Mouse (Mus musculus): ENCODE data around the gene Fsd1. TPM values are rescaled to one million over a fixed set of nuclear protein-coding genes. Genes with fewer than 3 reads are reported as not detected.

Fsd1 gene
- polyA plus RNA-seq, 1 experiment from 2014 or later: 21.6 TPM

GRCm38 (mm10) chr17:56024476-56024875, 38.2 kb downstream of the Fsd1 start:
- H3K9me3 ChIP-seq (ENCODE audit: low read length): no peaks in the 10 kb centered on the region
- 58% methylated on average over 2 of the region's 2 CpGs for WGBS

DNA sequence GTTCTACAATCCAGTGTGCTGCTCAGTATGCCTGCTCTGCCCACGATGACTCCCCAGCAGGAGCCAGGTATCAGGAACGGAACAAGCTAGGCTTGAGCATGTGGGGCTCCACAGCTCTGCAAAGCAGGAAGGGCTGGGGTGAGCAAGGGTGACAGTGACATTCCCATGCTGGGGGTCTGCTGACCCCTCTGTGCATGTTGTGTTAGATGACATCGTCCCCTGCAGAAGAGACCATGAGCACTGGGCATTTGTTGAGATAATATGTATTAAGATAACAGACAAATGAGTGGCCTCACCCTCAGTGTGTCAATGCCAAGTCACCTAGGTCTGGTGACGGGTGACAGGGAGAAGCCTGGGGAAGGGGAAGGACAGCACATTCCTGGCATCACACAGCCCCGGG, 38.6 kb downstream of the Fsd1 start:
- Histone ChIP-seq H3K4me2 (replicated peaks; ENCODE audit: low read depth, low read length) (no peak overlapping the region), H3K27me3 (ENCODE audit: insufficient read depth, low read length) (no peaks in the 10 kb centered on the region), H3K36me3 (ENCODE audit: insufficient read depth, low read length) (peaks cover 10% of the 10 kb centered on the region; the same call in 1 of the 2 replicates), H3K4me3 (ENCODE audit: low read length) (no peak overlapping the region), H3K9ac (replicated peaks; ENCODE audit: low read length) (no peak overlapping the region), H3K4me1 (ENCODE audit: insufficient read depth, low read length) (peaks cover 32% of the 10 kb centered on the region; the same call in 1 of the 2 replicates), H3K9me3 (ENCODE audit: low read length) (no peaks in the 10 kb centered on the region), H3K27ac (ENCODE audit: low read length) (no peak overlapping the region)
- ATAC-seq (ENCODE audit: low FRiP score, low TSS enrichment): no peak
- WGBS: 70% methylated on average over 5 of the region's 5 CpGs

More at GRCm38 (mm10) chr17:56024476-56024875, 38.2 kb downstream of the Fsd1 start:
- Histone ChIP-seq H3K4me1 (ENCODE audit: insufficient read depth, low read length) (peaks cover 32% of the 10 kb centered on the region; the same call in 1 of the 2 replicates), H3K36me3 (ENCODE audit: insufficient read depth, low read length) (peaks cover 14% of the 10 kb centered on the region; the same call in 1 of the 2 replicates), H3K9ac (replicated peaks; ENCODE audit: low read length) (no peak overlapping the region), H3K4me3 (ENCODE audit: low read length) (no peak overlapping the region), H3K27me3 (ENCODE audit: insufficient read depth, low read length) (no peaks in the 10 kb centered on the region), H3K27ac (ENCODE audit: low read length) (no peak overlapping the region), H3K4me2 (replicated peaks; ENCODE audit: low read depth, low read length) (no peak overlapping the region)
- ATAC-seq (ENCODE audit: low FRiP score, low TSS enrichment): no peak

DNA sequence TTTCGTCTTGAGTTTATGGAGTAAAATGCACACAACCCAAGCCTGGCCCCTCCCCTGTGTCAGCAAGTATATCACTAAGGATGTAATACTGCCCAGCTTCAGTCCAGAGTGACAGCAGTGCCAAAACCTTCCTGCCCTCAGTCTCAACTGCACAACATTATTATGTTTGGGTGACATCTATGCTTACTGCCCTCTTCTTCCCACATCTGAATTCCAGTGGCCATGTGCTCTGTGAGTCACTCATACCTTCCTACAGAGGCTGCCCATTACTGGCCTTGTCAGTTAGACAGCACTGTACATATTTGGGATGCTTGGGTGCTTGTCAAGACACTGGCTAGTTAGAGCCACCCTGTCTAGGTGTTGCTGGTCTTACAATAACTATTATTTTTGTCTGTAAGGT, 40.0 kb downstream of the Fsd1 start:
- H3K9me3 ChIP-seq (ENCODE audit: low read length): no peaks in the 10 kb centered on the region
- H3K4me1 ChIP-seq (ENCODE audit: insufficient read depth, low read length): peaks cover 43% of the 10 kb centered on the region
- no peaks in the 10 kb centered on the region for H3K27me3 ChIP-seq (ENCODE audit: insufficient read depth, low read length)
- no peak overlapping the region for H3K9ac ChIP-seq (replicated peaks; ENCODE audit: low read length)
- WGBS: 67% methylated on average over 1 of the region's 1 CpGs
- H3K4me3 ChIP-seq (ENCODE audit: low read length): no peak overlapping the region
- H3K27ac ChIP-seq (ENCODE audit: low read length): no peak overlapping the region
- no peak for ATAC-seq (ENCODE audit: low FRiP score, low TSS enrichment)
- peaks cover 6% of the 10 kb centered on the region; the same call in 1 of the 2 replicates for H3K36me3 ChIP-seq (ENCODE audit: insufficient read depth, low read length)
- no peak overlapping the region for H3K4me2 ChIP-seq (replicated peaks; ENCODE audit: low read depth, low read length)

DNA sequence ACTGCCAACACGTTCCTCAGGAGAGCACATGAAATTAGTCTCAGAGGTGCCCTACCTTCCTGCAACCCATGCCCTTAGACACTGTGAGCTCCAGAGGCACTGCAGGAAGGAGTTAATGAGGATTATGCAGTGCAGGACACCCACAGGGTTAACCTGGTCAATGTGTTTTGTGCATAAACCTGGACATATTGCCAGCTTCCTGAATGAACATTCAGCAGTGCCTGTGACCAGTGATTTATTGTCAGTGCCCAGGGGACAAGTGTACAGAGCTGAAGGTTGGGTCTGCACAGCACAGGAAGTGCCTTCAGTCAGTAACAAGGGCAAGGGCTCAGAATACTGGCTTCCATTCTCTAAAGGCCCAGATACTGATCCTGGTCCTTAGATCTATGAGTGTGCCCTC, 40.6 kb downstream of the Fsd1 start:
- Histone ChIP-seq H3K27ac (ENCODE audit: low read length) (no peak overlapping the region), H3K4me1 (ENCODE audit: insufficient read depth, low read length) (peaks cover 48% of the 10 kb centered on the region), H3K9ac (replicated peaks; ENCODE audit: low read length) (no peak overlapping the region), H3K36me3 (ENCODE audit: insufficient read depth, low read length) (peaks cover 6% of the 10 kb centered on the region; the same call in 1 of the 2 replicates), H3K9me3 (ENCODE audit: low read length) (no peaks in the 10 kb centered on the region), H3K4me2 (replicated peaks; ENCODE audit: low read depth, low read length) (no peak overlapping the region), H3K4me3 (ENCODE audit: low read length) (no peak overlapping the region), H3K27me3 (ENCODE audit: insufficient read depth, low read length) (no peaks in the 10 kb centered on the region)
- 64% methylated on average over 1 of the region's 1 CpGs for WGBS
- no peak for ATAC-seq (ENCODE audit: low FRiP score, low TSS enrichment)

- Histone ChIP-seq H3K9ac (replicated peaks; ENCODE audit: low read length) (no peak overlapping the region), H3K27me3 (ENCODE audit: insufficient read depth, low read length) (no peaks in the 10 kb centered on the region), H3K4me2 (replicated peaks; ENCODE audit: low read depth, low read length) (no peak overlapping the region), H3K4me3 (ENCODE audit: low read length) (no peak overlapping the region), H3K27ac (ENCODE audit: low read length) (no peak overlapping the region), H3K4me1 (ENCODE audit: insufficient read depth, low read length) (peaks cover 51% of the 10 kb centered on the region), H3K9me3 (ENCODE audit: low read length) (no peaks in the 10 kb centered on the region), H3K36me3 (ENCODE audit: insufficient read depth, low read length) (peaks cover 6% of the 10 kb centered on the region; the same call in 1 of the 2 replicates)
- 84% methylated on average over 5 of the region's 5 CpGs for WGBS
- ATAC-seq (ENCODE audit: low FRiP score, low TSS enrichment): no peak
These were observed 41.6 kb downstream of the Fsd1 start for GRCm38 (mm10) chr17:56027801-56028441.

DNA sequence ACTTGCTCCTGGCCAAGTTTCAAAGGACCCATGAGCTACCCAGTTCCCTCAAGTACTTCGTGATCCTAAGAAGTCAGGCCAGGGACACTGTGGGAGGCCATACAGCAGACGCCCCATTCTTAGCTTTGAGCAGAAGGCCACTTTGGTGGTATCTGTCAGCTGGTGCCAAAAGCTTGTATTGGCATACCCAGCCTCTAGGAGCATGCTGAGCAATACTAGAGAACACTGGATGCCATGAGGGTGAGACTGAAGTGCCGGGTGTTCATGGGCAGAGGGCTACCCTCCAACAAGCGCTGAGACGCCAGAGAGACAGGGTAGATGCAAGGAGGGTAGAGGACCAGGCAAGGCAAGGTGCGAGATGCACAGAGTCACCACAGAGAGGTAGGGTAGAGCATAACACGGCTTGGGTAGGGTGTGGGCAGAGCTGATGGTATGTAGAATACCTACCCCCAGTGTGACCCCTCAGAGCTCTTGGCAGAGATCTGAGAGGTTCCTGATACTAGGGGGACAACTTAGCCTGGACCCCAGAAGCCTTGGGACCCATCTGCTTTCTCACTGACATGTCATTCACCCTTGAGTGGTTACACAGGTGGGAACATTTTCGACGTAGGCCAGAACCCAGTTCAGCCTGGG, 44.0 kb downstream of the Fsd1 start:
- no peaks in the 10 kb centered on the region for H3K9me3 ChIP-seq (ENCODE audit: low read length)
- no peak overlapping the region for H3K4me2 ChIP-seq (replicated peaks; ENCODE audit: low read depth, low read length)
- no peak overlapping the region for H3K4me3 ChIP-seq (ENCODE audit: low read length)
- H3K9ac ChIP-seq (replicated peaks; ENCODE audit: low read length): no peak overlapping the region
- peaks cover 15% of the 10 kb centered on the region; the same call in 1 of the 2 replicates for H3K36me3 ChIP-seq (ENCODE audit: insufficient read depth, low read length)
- no peak for ATAC-seq (ENCODE audit: low FRiP score, low TSS enrichment)
- H3K27me3 ChIP-seq (ENCODE audit: insufficient read depth, low read length): no peaks in the 10 kb centered on the region
- 83% methylated on average over 9 of the region's 9 CpGs for WGBS
- peak overlapping the region; percentile 26; the same call in 1 of the 2 replicates for H3K27ac ChIP-seq (ENCODE audit: low read length)
- H3K4me1 ChIP-seq (ENCODE audit: insufficient read depth, low read length): peaks cover 60% of the 10 kb centered on the region

GRCm38 (mm10) chr17:56030919-56031318, 44.6 kb downstream of the Fsd1 start:
- ATAC-seq (ENCODE audit: low FRiP score, low TSS enrichment): peak; percentile 46
- 36% methylated on average over 5 of the region's 5 CpGs for WGBS
- no peaks in the 10 kb centered on the region for H3K9me3 ChIP-seq (ENCODE audit: low read length)
- peaks cover 62% of the 10 kb centered on the region for H3K4me1 ChIP-seq (ENCODE audit: insufficient read depth, low read length)
- no peak overlapping the region for H3K4me3 ChIP-seq (ENCODE audit: low read length)
- H3K27me3 ChIP-seq (ENCODE audit: insufficient read depth, low read length): no peaks in the 10 kb centered on the region
- no peak overlapping the region for H3K4me2 ChIP-seq (replicated peaks; ENCODE audit: low read depth, low read length)
- H3K9ac ChIP-seq (replicated peaks; ENCODE audit: low read length): peak overlapping the region; percentile 42
- H3K36me3 ChIP-seq (ENCODE audit: insufficient read depth, low read length): peaks cover 15% of the 10 kb centered on the region; the same call in 1 of the 2 replicates
- H3K27ac ChIP-seq (ENCODE audit: low read length): peak overlapping the region; percentile 57; the same call in 1 of the 2 replicates

DNA sequence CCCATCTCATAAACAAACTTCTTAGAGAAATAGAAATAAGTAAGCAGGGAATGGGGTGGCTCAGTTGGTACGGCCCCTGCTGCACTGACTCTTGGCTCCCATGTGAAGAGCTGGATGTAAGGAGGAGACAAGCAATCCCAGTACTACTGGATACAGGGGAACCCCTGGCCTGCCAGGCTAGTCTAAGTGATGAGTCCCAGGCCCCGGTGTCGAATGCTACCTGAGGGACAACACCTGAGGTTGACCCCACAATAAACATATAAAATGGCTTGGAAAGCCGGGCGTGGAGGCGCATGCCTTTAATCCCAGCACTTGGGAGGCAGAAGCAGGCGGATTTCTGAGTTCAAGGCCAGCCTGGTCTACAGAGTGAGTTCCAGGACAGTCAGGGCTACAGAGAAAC, 45.1 kb downstream of the Fsd1 start:
- H3K9ac ChIP-seq (replicated peaks; ENCODE audit: low read length): peak overlapping the region; percentile 42
- no peak overlapping the region for H3K4me3 ChIP-seq (ENCODE audit: low read length)
- H3K4me1 ChIP-seq (ENCODE audit: insufficient read depth, low read length): peaks cover 57% of the 10 kb centered on the region
- 87% methylated on average over 7 of the region's 7 CpGs for WGBS
- no peaks in the 10 kb centered on the region for H3K9me3 ChIP-seq (ENCODE audit: low read length)
- H3K27me3 ChIP-seq (ENCODE audit: insufficient read depth, low read length): no peaks in the 10 kb centered on the region
- no peak overlapping the region for H3K4me2 ChIP-seq (replicated peaks; ENCODE audit: low read depth, low read length)
- ATAC-seq (ENCODE audit: low FRiP score, low TSS enrichment): no peak
- peaks cover 15% of the 10 kb centered on the region; the same call in 1 of the 2 replicates for H3K36me3 ChIP-seq (ENCODE audit: insufficient read depth, low read length)
- H3K27ac ChIP-seq (ENCODE audit: low read length): peak overlapping the region; percentile 57; the same call in 1 of the 2 replicates

DNA sequence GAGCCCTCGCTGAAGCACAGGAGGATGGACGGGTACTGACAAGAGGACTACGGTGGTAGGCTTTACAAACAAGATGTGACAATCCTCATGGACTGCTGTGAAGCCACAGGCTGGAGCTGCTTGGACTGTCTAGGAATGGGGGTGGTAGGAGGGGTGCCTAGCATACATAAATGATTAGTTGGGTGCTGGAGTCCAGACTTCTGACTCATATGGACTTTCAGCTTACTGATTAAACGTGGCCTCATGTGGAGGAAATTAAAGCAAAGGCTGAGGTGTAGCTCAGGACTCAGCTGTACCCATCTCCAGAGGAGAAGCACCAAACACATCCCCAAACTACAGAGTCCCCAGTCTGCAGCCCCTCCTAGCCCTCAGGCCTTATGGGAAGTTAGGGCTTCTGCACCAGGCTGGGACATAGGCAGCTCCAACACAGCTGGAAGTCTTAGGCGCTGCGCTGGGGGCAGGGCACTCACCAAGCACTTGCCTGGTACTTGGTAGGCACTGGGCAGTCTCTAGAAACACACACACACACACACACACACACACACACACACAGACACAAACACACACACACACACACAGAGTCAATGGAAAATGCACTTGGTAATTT, 45.9 kb downstream of the Fsd1 start:
- no peaks in the 10 kb centered on the region for H3K27me3 ChIP-seq (ENCODE audit: insufficient read depth, low read length)
- peak; percentile 28 for ATAC-seq (ENCODE audit: low FRiP score, low TSS enrichment)
- peaks cover 15% of the 10 kb centered on the region; the same call in 1 of the 2 replicates for H3K36me3 ChIP-seq (ENCODE audit: insufficient read depth, low read length)
- H3K9ac ChIP-seq (replicated peaks; ENCODE audit: low read length): peak overlapping the region; percentile 44; the same call in 1 of the 2 replicates
- H3K27ac ChIP-seq (ENCODE audit: low read length): peak overlapping the region; percentile 75
- no peaks in the 10 kb centered on the region for H3K9me3 ChIP-seq (ENCODE audit: low read length)
- no peak overlapping the region for H3K4me3 ChIP-seq (ENCODE audit: low read length)
- 73% methylated on average over 6 of the region's 6 CpGs for WGBS
- H3K4me1 ChIP-seq (ENCODE audit: insufficient read depth, low read length): peaks cover 55% of the 10 kb centered on the region
- peak overlapping the region; percentile 17; the same call in 1 of the 2 replicates for H3K4me2 ChIP-seq (replicated peaks; ENCODE audit: low read depth, low read length)

Measured in kidney, embryonic 16.5 days (tissue).